Mouse (Mus musculus) cerebellum, postnatal 36 days (tissue): ENCODE measurements around the gene Fam166b.

Experiments used
- DNase-seq, 2 experiments: peaks; one replicate each; pipeline ENCODE4 v3.0.0; 2021 to 2022; ENCODE audit warnings: mixed read lengths in 2 of 2

Fam166b gene

DNA sequence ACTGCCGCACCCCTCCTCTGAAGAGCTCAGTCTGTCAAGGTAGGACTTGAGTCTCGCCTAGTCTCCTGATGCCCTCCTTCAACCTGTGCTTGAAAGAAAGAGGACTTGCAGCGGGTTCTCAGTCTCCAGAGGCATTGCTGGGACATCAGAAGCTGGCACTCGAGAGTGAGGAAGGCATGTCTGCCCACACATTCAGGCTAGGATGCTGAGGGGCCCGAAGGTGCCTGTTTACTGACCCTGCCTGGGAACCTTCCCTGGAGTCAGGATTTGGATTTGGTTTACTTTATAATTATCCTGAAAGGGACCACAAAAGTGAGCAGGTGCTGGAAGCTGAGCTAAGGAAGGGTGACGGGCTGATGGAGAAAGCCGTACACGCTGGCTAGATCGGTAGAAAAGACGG, 27.4 kb downstream of the Fam166b start:
- DNase-seq, result no peak

DNA sequence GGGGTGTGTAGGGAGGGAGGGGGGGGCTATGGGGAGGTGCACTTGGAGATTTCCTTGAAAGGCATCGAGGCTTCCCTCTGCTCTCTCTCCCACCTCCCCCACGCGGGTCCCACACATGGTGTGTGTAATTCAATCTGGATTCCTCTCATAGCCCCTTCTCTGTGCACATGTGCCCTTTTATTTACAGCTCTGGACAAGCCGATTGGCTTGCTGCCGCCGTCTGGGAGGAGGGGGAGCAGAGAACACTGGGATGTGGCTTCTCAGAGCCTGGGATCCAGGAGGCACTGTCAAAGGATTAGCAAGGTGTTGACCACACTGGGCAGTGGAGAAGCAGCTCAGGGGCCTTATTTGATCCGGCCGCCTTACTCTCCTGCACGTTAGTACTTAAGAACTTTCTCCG, 28.0 kb downstream of the Fam166b start:
- DNase-seq, result no peak

- DNase-seq, result no peak
Measured at GRCm38 (mm10) chr4:43399391-43400131, 29.4 kb downstream of the Fam166b start.

- DNase-seq, result peak in 1 of 2 experiments; percentile 37
Measured at GRCm38 (mm10) chr4:43398829-43399331, 30.1 kb downstream of the Fam166b start.

DNA sequence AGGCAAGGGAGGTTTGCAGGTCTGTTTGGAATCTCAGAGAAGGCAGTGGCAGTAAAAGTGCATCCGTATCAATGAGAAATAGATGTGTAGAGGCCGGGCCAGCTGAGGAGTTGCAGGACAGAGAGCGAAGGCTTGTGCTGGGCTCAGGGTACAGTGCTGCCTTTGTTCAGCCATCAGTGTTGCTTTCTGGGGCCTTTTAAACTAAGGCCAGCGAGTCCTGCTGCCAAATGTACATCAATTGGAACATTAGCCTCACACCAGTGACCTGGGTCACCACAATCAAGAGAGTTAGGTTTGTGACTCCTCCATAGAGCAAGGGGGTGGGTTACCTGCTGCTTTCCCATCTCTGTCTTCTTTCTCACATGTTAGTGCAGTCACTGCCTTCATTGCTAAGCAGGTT, 30.9 kb downstream of the Fam166b start:
- DNase-seq, result no peak

DNA sequence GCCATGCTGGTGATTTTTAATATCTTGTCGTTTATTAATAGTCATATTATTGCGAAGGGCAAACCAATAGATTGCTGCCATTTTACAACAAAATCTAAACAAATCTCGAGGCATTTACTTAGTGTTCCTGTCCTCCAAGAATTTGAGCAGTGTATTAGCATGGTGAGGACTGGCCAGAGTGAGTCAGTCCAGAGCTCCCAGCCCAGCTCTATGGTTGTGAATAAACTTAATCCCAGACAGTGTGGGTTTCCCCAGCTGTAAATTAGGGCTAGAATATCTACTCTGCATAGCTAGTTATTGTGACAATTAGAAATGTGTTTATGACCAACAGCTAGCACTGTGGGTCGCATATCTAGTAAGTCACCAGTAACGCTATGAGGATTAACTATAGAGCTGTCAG, 32.6 kb downstream of the Fam166b start:
- no peak for DNase-seq

GRCm38 (mm10) chr4:43395836-43396235, 33.1 kb downstream of the Fam166b start:
- DNase-seq, result no peak

- DNase-seq, result no peak
Measured at GRCm38 (mm10) chr4:43395147-43395546, 33.8 kb downstream of the Fam166b start.

DNA sequence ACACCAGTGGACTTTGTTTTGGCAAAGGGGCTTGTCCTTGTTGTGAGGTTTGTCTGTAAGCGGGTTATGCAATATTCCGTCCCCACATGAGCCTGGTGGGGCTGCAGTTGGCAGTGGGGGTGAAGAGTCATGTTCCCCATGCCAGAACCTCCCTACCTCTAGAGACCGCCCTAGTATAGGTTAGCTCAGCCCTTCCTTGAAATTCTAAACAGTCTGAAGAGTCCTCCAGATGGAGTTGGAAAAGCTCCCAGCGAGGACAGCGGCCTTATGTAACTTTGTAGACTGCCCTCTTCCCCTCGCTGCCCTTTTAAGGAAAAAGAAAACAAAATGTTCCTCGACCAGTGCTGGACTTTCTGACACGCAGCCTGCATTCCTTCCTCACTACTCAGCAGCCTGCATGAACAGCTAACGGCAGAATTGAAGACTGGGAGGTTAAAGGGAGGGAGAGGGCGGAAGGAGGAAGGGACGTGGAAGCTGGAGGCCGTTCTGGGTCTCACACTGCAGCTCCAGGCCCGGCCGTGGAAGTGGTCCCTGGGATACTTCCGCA, 34.5 kb downstream of the Fam166b start:
- peak; percentile 47 to 54 for DNase-seq

DNA sequence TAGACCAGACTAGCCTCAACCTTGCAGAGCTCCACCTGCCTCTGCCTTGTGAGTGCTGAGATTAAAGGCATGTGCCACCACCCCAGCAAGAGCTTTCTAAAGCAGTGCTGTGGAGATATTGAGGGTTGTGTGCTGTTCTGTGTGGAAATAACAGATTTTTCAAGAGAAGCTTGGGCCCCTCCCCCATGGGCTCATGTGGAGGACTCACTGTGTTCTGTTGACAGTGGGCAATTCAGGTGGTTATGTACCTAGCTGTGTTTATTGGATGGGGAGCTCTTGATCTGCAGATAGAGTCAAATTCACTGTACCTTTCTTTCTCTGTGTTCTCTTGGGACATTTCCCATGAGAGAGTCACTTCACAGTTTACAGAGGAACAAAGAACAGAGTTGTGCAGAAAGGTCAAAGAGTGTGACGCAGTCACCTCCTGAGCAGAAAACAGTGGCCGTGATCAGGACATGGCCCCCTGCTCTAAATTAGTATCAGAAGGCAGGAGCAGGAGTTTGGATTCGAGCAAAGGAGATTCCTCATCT, 37.3 kb downstream of the Fam166b start:
- no peak for DNase-seq

DNA sequence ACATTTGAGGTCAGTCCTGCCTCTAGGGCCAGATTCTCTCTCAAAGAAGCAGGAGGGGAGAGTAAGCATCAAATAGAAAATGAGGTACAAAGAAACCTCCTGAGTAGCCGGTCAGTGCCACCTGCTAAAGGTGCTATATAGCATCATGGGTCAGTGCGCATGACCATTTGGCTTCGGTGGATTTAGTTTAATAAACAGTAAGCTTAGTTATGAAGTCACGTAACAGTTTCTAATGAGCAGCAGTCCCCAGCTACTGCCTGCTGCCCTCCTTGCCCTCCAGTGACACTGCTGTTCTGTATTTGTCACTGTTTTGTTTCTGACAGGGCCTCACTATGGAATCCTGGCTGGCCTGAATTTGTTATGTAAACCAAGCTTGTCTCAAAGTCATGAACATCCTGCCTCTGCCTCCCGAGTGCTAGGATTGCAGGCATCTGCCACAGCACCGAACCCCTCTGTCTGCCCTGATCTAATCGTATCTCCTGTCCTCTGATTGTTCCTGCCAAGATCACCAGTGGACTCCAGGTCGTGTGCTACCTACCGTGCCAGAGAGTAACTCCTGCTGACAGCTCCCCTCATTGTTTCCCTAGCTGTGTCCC, 39.0 kb downstream of the Fam166b start:
- no peak for DNase-seq

- no peak for DNase-seq
Measured at GRCm38 (mm10) chr4:43389390-43389789, 39.5 kb downstream of the Fam166b start.

- DNase-seq, result no peak
Measured at GRCm38 (mm10) chr4:43386932-43387331, 42.0 kb downstream of the Fam166b start.

- no peak for DNase-seq
Measured at GRCm38 (mm10) chr4:43384541-43384940, 44.4 kb downstream of the Fam166b start.

GRCm38 (mm10) chr4:43384083-43384460, 44.9 kb downstream of the Fam166b start:
- no peak for DNase-seq

DNA sequence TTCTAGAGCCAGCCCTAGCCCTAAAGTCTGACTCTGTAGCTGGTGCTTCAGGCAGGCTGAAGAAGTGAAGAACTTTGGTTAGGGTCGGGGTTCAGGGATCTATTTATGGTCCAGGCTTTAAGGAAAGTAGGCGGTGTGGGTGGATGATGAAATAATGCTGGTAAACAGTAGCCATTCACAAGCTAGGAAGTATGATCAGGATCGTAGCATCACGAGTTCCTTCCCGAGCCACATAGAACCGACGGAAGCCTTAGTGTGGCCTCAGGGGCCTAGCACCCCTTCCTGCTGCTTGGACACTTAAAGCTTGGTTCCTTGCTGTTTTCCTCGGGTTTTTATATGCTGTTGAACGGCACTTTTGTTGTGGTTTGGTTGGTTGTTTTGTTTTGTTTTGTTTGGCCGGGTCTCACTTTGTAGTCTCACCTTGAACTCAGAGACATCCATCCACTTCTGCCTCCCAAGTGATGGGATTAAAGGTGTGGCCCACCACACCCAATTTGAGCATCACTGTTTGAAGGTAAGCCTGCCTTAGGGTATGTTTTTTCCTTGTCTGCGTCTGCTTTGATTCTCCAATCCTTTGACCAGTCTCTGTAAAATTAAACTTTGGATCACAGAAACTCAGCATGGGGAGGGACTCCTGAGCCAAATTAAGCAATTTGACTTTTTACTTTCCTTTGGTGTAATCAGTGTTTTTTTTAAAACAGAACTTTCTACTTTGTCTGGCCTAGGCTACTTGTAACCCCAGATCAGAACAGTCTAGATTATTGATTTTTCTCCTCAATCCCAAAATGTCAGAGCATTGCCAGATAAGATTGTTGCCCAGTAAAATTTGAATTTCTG, 45.5 kb downstream of the Fam166b start:
- DNase-seq, result no peak

DNA sequence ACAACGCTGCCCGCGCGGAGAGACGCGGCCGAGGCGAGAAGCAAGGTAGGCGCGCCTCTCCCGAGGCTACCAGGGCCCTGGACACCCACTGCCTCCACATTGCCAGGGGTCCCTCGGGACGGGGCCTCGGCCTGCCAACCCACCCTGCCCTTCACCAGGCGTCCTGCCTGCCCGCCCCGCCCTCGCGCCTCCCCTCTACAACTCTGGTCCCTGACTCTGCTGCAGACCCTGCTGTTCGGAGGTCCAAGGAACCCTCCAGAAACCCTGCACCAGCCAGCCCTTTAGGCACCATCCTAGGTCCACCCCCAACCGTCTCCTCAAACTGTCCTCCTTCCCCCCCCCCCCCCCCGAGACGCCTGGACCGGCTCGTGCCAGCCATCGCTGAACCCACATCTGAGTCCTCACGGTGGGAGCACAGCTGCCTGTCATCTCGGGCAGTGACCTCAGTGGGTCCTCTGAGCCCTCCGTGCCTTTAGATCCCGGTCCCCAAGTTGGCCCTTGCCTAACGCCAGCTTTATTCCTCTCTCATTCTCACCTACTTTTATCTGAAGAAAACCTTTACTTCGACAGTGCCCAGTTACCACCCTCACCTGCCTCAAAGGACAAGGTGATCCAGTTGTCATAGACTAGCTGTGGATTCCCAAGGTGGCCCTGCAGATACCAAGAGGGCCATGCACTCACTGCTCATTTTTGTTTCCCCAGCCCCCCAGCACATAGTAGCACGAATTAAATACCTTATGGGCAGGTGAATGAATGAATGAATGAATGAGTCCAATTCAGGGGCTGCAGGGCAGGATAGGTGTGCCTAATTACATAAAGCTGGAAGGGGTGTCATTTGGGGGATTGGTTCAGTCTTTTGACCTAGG, 46.5 kb downstream of the Fam166b start:
- DNase-seq, result peak in 1 of 2 experiments; percentile 21

GRCm38 (mm10) chr4:43381408-43382154, 47.4 kb downstream of the Fam166b start, which contains the start of gene Rusc2:
TSS of gene Rusc2 (plus strand) at chr4:43381979.
- DNase-seq, result peak; percentile 92 to 94

- no peak for DNase-seq
Measured at GRCm38 (mm10) chr4:43380951-43381350, 48.0 kb downstream of the Fam166b start.

DNA sequence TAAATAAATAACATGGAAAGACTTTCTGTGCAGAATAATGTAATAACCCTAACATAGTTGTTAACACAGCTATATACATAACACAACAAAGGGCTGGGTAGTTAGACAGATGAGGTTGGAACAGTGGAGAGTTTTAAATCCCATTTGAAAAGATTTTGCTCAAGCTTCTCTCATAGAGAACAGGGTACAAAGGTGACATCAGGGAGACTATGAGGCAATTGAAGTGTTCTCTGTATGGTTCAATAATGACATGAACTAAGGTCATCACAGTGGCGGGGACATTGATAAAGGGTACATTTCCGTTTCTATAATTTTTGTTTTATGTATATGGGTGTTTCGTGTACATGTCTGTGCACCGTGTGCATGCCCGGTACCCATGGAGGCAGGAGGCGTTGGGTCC, 49.3 kb downstream of the Fam166b start:
- no peak for DNase-seq
